Mouse (Mus musculus) forebrain, postnatal 0 days (tissue): ENCODE results near the gene Rara. TPM values are rescaled to one million over a fixed set of nuclear protein-coding genes. Genes with fewer than 3 reads are reported as not detected.
"Not testable (repeated sequence)": the region's sequence is repeated elsewhere in the genome, so short reads cannot be mapped to it uniquely, and the experiment has no call there.

Source experiments
- ATAC-seq: fragments of 200-750 bp; cut with Nextera tagmentation; 2 replicates; pipeline ENCODE4 v1.8.0; 2017; ENCODE audit warnings: mild to moderate bottlenecking, moderate library complexity
- DNase-seq: peaks from one replicate; pipeline ENCODE4 v3.0.0-alpha.2; 2015
- H3K27ac ChIP-seq: fragments of 300-500 bp; sonication (generic); 2 replicates; pipeline ENCODE4 v1.5.1; 2014; ENCODE audit warnings: low read depth, mild to moderate bottlenecking, antibody characterized with exemption, low read length, moderate library complexity, mixed read lengths
- H3K27me3 ChIP-seq: fragments of 300-500 bp; sonication (generic); 2 replicates; pipeline ENCODE4 v1.6.1; 2014; ENCODE audit warnings: mild to moderate bottlenecking, low read length, mixed read lengths; ENCODE audit not compliant: insufficient read depth
- H3K36me3 ChIP-seq: fragments of 300-500 bp; sonication (generic); 2 replicates; pipeline ENCODE4 v1.6.1; 2014; ENCODE audit warnings: mild to moderate bottlenecking, moderate library complexity; ENCODE audit not compliant: insufficient read depth
- H3K4me1 ChIP-seq: fragments of 300-500 bp; sonication (generic); 2 replicates; pipeline ENCODE4 v1.6.1; 2014; ENCODE audit warnings: antibody characterized with exemption; ENCODE audit not compliant: insufficient read depth
- H3K4me2 ChIP-seq: fragments of 300-500 bp; sonication (generic); 2 replicates; pipeline ENCODE4 v1.6.1; 2014; ENCODE audit warnings: low read depth, mild to moderate bottlenecking, moderate library complexity
- H3K4me3 ChIP-seq: fragments of 300-500 bp; sonication (generic); 2 replicates; pipeline ENCODE4 v1.5.1; 2014; ENCODE audit warnings: low read depth, low read length, mixed read lengths
- H3K9ac ChIP-seq: fragments of 300-500 bp; sonication (generic); 2 replicates; pipeline ENCODE4 v1.6.1; 2014; ENCODE audit warnings: mild to moderate bottlenecking
- H3K9me3 ChIP-seq: fragments of 300-500 bp; sonication (generic); 2 replicates; pipeline ENCODE4 v1.6.1; 2016; ENCODE audit warnings: low read length
- CTCF ChIP-seq: sonication (generic); IDR thresholded peaks from 2 replicates; pipeline ENCODE4 v1.5.1; 2016; ENCODE audit warnings: antibody characterized with exemption, control low read depth, low read depth
- WGBS: fragments of 180-500 bp; shearing (Covaris S2); extraction: QIAGEN DNeasy Blood & Tissue Kit; methylation state at CpG from one replicate; pipeline ENCODE4 v1.1.7; 2014; 5-methylcytosine and 5-hydroxymethylcytosine counted together
- polyA plus RNA-seq: library from polyadenylated mRNA; unstranded; fragments of >200 nt; fragmentation: Nextera tagmentation; extraction: Ambion mirVana; gene quantifications from 2 replicates; pipeline ENCODE4 v1.2.1, GENCODE M21; 2015
- total RNA-seq: library from RNA; depleted of rRNA; stranded (reverse); fragments of >200 nt; gene quantifications from 2 replicates; pipeline ENCODE4 v1.2.3, GENCODE M21; 2014

Rara gene
- total and polyA plus RNA-seq, 2 experiments from 2014 or later: 10.7 to 15.2 TPM

GRCm38 (mm10) chr11:98911498-98911897 lies 16.1 kb upstream of the Rara start:
- Histone ChIP-seq H3K27me3 (no peaks in the 10 kb centered on the region), H3K9ac (no peak overlapping the region), H3K4me3 (no peak overlapping the region), H3K27ac (no peak overlapping the region), H3K4me2 (no peak overlapping the region), H3K4me1 (no peaks in the 10 kb centered on the region), H3K36me3 (no peaks in the 10 kb centered on the region), H3K9me3 (no peaks in the 10 kb centered on the region)
- DNase-seq (no peak), ATAC-seq (no peak)
- no peak for TF ChIP-seq CTCF
- WGBS: 84% methylated on average over 5 of the region's 5 CpGs

GRCm38 (mm10) chr11:98914196-98914595 lies 13.4 kb upstream of the Rara start:
- ATAC-seq (no peak), DNase-seq (no peak)
- Histone ChIP-seq H3K9me3 (no peaks in the 10 kb centered on the region), H3K4me3 (no peak overlapping the region), H3K4me1 (no peaks in the 10 kb centered on the region), H3K36me3 (no peaks in the 10 kb centered on the region), H3K27ac (no peak overlapping the region), H3K4me2 (no peak overlapping the region), H3K9ac (no peak overlapping the region), H3K27me3 (no peaks in the 10 kb centered on the region)
- WGBS: 86% methylated on average over 11 of the region's 11 CpGs
- no peak for TF ChIP-seq CTCF

- not testable (repeated sequence) for H3K4me1 ChIP-seq, H3K27me3 ChIP-seq, H3K27ac ChIP-seq, ATAC-seq, H3K9me3 ChIP-seq, H3K4me2 ChIP-seq, DNase-seq, H3K36me3 ChIP-seq, H3K4me3 ChIP-seq, H3K9ac ChIP-seq
- TF ChIP-seq CTCF: peak; percentile 50
- WGBS: 91% methylated on average over 3 of the region's 3 CpGs
These were observed 11.2 kb upstream of the Rara start for GRCm38 (mm10) chr11:98916376-98916775.

- ATAC-seq: no peak
- TF ChIP-seq CTCF: no peak
- WGBS: 70% methylated on average over 13 of the region's 13 CpGs
These were observed 10.1 kb upstream of the Rara start for GRCm38 (mm10) chr11:98917428-98918005.

GRCm38 (mm10) chr11:98918231-98918630 lies 9.4 kb upstream of the Rara start:
- H3K27me3 ChIP-seq: no peaks in the 10 kb centered on the region
- no peaks in the 10 kb centered on the region for H3K9me3 ChIP-seq
- H3K27ac ChIP-seq: no peak overlapping the region
- H3K4me2 ChIP-seq: no peak overlapping the region
- no peaks in the 10 kb centered on the region for H3K4me1 ChIP-seq
- H3K4me3 ChIP-seq: no peak overlapping the region
- H3K36me3 ChIP-seq: no peaks in the 10 kb centered on the region
- ATAC-seq (no peak), DNase-seq (no peak)
- 82% methylated on average over 9 of the region's 9 CpGs for WGBS
- H3K9ac ChIP-seq: no peak overlapping the region
- TF ChIP-seq CTCF: no peak

More at GRCm38 (mm10) chr11:98917428-98918005, 10.1 kb upstream of the Rara start:
- DNase-seq: no peak
- no peaks in the 10 kb centered on the region for H3K9me3 ChIP-seq
- no peaks in the 10 kb centered on the region for H3K27me3 ChIP-seq
- no peak overlapping the region for H3K4me2 ChIP-seq
- H3K4me1 ChIP-seq: no peaks in the 10 kb centered on the region
- no peak overlapping the region for H3K4me3 ChIP-seq
- H3K27ac ChIP-seq: no peak overlapping the region
- no peak overlapping the region for H3K9ac ChIP-seq
- no peaks in the 10 kb centered on the region for H3K36me3 ChIP-seq

- 86% methylated on average over 11 of the region's 11 CpGs for WGBS
- Histone ChIP-seq H3K27me3 (no peaks in the 10 kb centered on the region), H3K27ac (no peak overlapping the region), H3K4me3 (no peak overlapping the region), H3K9ac (no peak overlapping the region), H3K4me2 (no peak overlapping the region), H3K36me3 (no peaks in the 10 kb centered on the region), H3K4me1 (no peaks in the 10 kb centered on the region), H3K9me3 (no peaks in the 10 kb centered on the region)
- ATAC-seq (no peak), DNase-seq (no peak)
- TF ChIP-seq CTCF: no peak
These were observed 8.6 kb upstream of the Rara start for GRCm38 (mm10) chr11:98919009-98919408.

- TF ChIP-seq CTCF: peak; percentile 58
- not testable (repeated sequence) for H3K9me3 ChIP-seq, H3K27ac ChIP-seq, H3K4me3 ChIP-seq, H3K36me3 ChIP-seq, H3K4me2 ChIP-seq, H3K4me1 ChIP-seq, H3K9ac ChIP-seq, H3K27me3 ChIP-seq
- 50% methylated on average over 15 of the region's 15 CpGs for WGBS
- peak; percentile 65 for DNase-seq
- peak; percentile 38; the same call in 1 of the 2 replicates for ATAC-seq
These were observed 5.8 kb upstream of the Rara start for GRCm38 (mm10) chr11:98921813-98922212.
